Mouse (Mus musculus) ES-Bruce4 (cell line): ENCODE measurements around the gene Fnbp1. TPM values are rescaled to one million over a fixed set of nuclear protein-coding genes. Genes with fewer than 3 reads are reported as not detected.
A peak's percentile ranks its signal among the peaks of the same experiment; 100 is the strongest.

Source experiments
- H3K27ac ChIP-seq: 2 replicates; pipeline ENCODE4 v1.5.1; 2012; ENCODE audit warnings: low read length, inconsistent platforms; ENCODE audit not compliant: insufficient read depth
- H3K27me3 ChIP-seq: 2 replicates; pipeline ENCODE4 v1.6.1; 2012; ENCODE audit warnings: mild to moderate bottlenecking, low read length, inconsistent platforms; ENCODE audit not compliant: control insufficient read depth, poor library complexity, insufficient read depth, severe bottlenecking
- H3K36me3 ChIP-seq: 2 replicates; pipeline ENCODE4 v1.6.1; 2012; ENCODE audit warnings: inconsistent platforms, mild to moderate bottlenecking, low read length, moderate library complexity; ENCODE audit not compliant: control insufficient read depth, poor library complexity, insufficient read depth, severe bottlenecking
- H3K4me1 ChIP-seq: one replicate; pipeline ENCODE4 v1.8.1; 2011; ENCODE audit warnings: low read length; ENCODE audit not compliant: control insufficient read depth, insufficient read depth
- H3K4me3 ChIP-seq: 2 replicates; pipeline ENCODE4 v1.5.1; 2011; ENCODE audit warnings: low read depth, mild to moderate bottlenecking, low read length
- H3K9ac ChIP-seq: 2 replicates; pipeline ENCODE4 v1.6.1; 2012; ENCODE audit warnings: low read depth, mild to moderate bottlenecking, inconsistent platforms; ENCODE audit not compliant: poor library complexity, severe bottlenecking
- H3K9me3 ChIP-seq: replicated peaks from 2 replicates; pipeline ENCODE4 v1.6.1; 2012; ENCODE audit warnings: mild to moderate bottlenecking, low read length, inconsistent platforms; ENCODE audit not compliant: control insufficient read depth, poor library complexity, insufficient read depth, severe bottlenecking
- CTCF ChIP-seq: IDR thresholded peaks from one replicate; pipeline ENCODE4 v1.8.1; 2011; ENCODE audit warnings: low read depth, low read length
- EP300 ChIP-seq: IDR thresholded peaks from 2 replicates; pipeline ENCODE4 v1.6.1; 2011; ENCODE audit warnings: low read depth, low read length; ENCODE audit not compliant: insufficient read depth
- POLR2A ChIP-seq: IDR thresholded peaks from one replicate; pipeline ENCODE4 v1.8.1; 2011; ENCODE audit warnings: low read length; ENCODE audit not compliant: insufficient read depth
- polyA plus RNA-seq: library from polyadenylated mRNA; stranded (reverse); fragments of >200 nt; gene quantifications from 2 replicates; pipeline ENCODE4 v1.2.4, GENCODE M21; 2011; ENCODE audit warnings: low read depth; ENCODE audit not compliant: missing spikeins, insufficient read depth, insufficient read length

Fnbp1 gene
- polyA plus RNA-seq, 1 experiment, result 77.7 TPM

DNA sequence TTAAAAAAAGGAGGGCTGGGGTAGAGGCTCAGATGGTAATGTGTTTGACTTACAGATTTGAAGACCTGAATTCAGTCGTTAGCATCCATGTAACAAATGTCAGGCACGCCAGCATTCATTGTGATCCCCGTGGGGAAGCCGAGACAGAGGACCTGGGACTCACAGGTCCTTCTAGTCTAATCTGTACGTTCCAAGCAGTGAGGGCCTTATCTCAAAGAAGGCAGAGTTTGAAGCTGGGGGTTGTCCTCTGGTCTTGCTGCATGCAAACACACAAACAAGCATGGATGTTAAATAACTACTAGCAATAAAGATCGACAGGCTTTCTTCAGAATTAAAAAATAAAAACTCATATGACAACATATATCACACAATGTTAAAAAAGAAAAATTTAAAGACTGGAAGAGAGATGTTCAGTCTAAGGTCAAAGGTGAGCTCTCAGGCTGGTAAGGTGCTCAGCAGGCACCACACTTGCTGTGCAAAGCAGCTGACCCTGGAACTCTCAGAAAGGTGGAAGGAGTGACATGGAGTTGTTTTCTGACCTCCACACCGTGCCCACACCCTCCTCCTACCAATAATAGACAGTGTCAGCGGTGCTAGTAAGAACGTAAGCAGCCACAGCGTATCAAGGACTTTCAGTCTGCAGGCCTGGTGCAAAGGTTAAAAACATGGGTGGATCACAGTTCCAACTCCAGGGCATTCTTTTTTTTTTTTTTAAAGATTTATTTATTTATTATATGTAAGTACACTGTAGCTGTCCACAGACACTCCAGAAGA is 18.5 kb upstream of the Fnbp1 start:
- Histone ChIP-seq H3K36me3 (no peaks in the 10 kb centered on the region), H3K9me3 (no peaks in the 10 kb centered on the region), H3K4me1 (peaks cover 9% of the 10 kb centered on the region), H3K4me3 (no peak overlapping the region), H3K27ac (peak overlapping the region; percentile 39), H3K9ac (no peak overlapping the region), H3K27me3 (no peaks in the 10 kb centered on the region)
- no peak for TF ChIP-seq POLR2A

DNA sequence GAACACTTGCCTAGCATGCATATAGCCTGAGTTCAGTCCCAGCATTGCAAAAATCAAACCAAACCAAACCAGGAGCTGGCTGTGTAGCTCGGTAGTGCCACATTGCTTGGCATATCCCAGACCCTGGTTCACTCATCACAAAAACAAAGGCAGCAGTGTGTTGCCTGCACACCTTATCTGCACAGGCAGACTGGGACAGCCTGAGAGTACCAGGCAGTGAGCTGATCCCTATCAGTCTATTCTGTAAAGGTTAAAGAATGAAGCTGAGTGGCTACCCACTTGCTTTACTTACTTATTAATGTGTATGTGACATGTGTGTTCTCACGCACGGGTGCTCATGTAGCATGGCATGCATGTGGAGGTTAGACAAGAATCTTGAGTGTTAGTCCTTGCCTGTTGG is 15.0 kb upstream of the Fnbp1 start:
- no peaks in the 10 kb centered on the region for H3K27me3 ChIP-seq
- no peaks in the 10 kb centered on the region for H3K9me3 ChIP-seq
- H3K36me3 ChIP-seq, result no peaks in the 10 kb centered on the region
- no peak overlapping the region for H3K9ac ChIP-seq
- H3K4me1 ChIP-seq, result peaks cover 3% of the 10 kb centered on the region
- H3K4me3 ChIP-seq, result no peak overlapping the region
- TF ChIP-seq EP300, result no peak
- no peak for TF ChIP-seq POLR2A
- TF ChIP-seq CTCF, result no peak
- H3K27ac ChIP-seq, result no peak overlapping the region

DNA sequence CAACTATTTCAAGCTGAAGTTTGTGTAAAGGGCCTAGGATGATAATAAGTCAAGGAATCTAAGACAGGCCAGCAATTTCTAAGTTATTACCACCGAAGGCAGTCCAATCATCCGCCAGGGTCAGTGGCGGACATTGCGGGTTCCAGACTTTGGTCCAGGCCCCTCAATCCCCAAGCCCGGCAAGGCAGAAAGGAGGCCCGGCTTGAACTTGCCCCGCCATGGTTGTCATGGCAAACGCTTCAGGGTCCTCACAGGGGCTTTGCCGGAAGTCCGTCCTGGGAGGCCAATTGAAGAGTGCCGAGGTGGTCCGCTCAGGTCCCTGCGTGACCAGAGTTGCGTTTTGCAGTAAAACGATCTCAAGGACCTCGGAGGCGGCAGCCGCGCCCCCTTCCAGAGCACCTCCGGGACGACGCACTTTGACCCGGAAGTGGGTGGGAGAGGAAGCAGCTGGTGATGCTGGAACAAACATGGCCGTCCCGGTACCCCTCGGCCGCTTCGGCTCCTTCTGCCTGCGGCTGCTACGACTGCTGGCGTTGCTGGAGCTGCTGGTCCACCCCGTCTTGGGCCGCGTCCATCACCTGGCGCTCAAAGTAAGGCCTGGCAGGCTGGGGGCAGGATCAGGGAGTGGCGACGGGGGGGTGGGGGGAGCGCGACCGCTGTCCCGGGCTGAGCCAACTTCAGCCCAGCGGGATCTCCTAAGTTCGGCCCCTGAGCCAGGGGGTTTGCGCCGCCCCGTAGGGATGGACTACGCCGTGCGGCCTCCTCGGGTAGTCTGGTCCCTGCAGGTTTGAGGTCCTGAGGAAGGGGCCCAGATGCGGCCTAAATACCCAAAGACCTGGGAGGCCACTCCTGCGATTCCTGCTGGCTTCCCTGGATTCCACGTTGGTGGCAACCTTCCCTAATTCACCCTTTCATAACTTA is 10.3 kb upstream of the Fnbp1 start, which contains the start of gene Gpr107:
TSS of gene Gpr107 (plus strand) at position 425 of the 921 bp plus-strand sequence.
- Histone ChIP-seq H3K27me3 (no peaks in the 10 kb centered on the region), H3K4me3 (peak within 1 kb of the TSS; percentile 89), H3K36me3 (no peaks in the 10 kb centered on the region; the same call in 1 of the 2 replicates), H3K4me1 (no peaks in the 10 kb centered on the region), H3K9ac (peak within 1 kb of the TSS; percentile 84), H3K9me3 (no peaks in the 10 kb centered on the region), H3K27ac (no peak within 1 kb of the TSS)
- no peak for TF ChIP-seq CTCF
- no peak for TF ChIP-seq POLR2A
- TF ChIP-seq EP300, result no peak

DNA sequence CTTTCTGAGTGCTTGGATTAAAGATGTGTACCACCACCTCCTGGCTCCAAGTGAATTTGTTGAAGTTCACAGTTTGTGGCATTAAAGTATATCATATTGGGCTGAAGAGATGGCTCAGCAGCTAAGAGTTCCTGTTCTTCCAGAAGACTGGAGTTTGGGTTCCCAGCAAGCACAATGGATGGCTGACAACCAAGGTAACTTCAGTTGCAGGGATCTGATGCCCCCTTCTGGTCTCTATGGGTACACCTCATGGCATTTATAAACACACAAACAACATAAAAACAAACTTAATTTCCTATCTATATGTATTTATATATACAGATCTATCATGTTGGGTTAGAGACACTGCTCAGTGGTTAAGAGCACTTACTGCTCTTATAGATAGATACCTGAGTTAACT is 9.0 kb upstream of the Fnbp1 start:
- Histone ChIP-seq H3K27me3 (no peaks in the 10 kb centered on the region), H3K9ac (no peak overlapping the region), H3K4me1 (no peaks in the 10 kb centered on the region), H3K36me3 (no peaks in the 10 kb centered on the region; the same call in 1 of the 2 replicates), H3K27ac (no peak overlapping the region), H3K9me3 (no peaks in the 10 kb centered on the region), H3K4me3 (no peak overlapping the region)
- TF ChIP-seq POLR2A, result no peak
- TF ChIP-seq CTCF, result peak; percentile 40

DNA sequence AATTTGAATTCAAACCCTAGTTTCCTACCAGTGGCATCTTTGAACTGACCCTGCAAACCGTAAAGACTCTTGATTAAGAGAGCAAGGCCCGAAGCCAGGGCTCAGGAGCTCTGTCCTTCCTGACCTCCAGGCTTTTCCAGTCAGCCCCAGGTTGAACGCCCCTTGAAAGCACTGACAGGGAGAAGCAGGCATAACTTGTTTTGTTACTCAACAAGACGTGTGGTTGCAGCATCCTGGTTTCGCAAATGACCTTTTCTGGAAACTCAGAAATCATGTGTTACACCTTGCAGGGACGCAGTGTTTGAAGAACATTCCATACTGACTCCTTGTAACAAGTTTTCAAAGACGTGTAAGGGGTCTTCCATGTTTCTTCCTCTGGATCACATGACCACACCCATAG is 5.2 kb upstream of the Fnbp1 start:
- TF ChIP-seq EP300, result no peak
- no peak for TF ChIP-seq CTCF
- TF ChIP-seq POLR2A, result no peak

DNA sequence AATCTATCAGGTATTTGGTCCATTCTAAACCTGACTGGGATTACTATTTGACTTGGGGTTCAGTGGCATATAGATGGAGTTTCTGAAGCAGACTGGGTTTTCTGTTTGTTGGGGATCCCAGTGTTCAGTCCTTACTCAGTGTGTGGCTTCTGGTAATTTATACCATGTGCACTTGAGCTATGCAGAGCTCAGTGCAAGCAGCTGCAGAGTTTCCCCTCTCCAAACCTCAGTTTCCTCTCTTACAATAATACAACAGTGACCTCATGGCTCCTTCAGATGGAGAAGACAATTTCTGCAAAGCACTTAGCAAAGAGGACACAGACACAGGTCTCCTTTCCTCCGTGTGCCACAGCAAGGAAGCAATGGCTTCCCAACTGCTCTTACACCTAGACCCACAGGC is 3.1 kb upstream of the Fnbp1 start:
- Histone ChIP-seq H3K9me3 (no peaks in the 10 kb centered on the region), H3K4me3 (no peak overlapping the region), H3K4me1 (peaks cover 5% of the 10 kb centered on the region), H3K36me3 (no peaks in the 10 kb centered on the region), H3K27ac (no peak overlapping the region), H3K9ac (no peak overlapping the region), H3K27me3 (no peaks in the 10 kb centered on the region)
- TF ChIP-seq EP300 (no peak), CTCF (no peak), POLR2A (no peak)

More for the DNA sequence above, 5.2 kb upstream of the Fnbp1 start:
- Histone ChIP-seq H3K9ac (no peak overlapping the region), H3K27ac (no peak overlapping the region), H3K9me3 (no peaks in the 10 kb centered on the region), H3K36me3 (no peaks in the 10 kb centered on the region; the same call in 1 of the 2 replicates), H3K27me3 (no peaks in the 10 kb centered on the region), H3K4me3 (no peak overlapping the region), H3K4me1 (peaks cover 3% of the 10 kb centered on the region)
